Mouse (Mus musculus) heart, embryonic 15.5 days (tissue): ENCODE measurements at regions not wholly inside any gene's neighbourhood (a gene's known extent, or its start where the extent isn't known, plus 50 kb on each side); places are given as distances from the start of the nearest gene placed in this dataset.

Experiments used
- ATAC-seq: fragments of 200-750 bp; cut with Nextera tagmentation; replicated peaks from 2 replicates; pipeline ENCODE4 v1.8.0; 2017; ENCODE audit warnings: low read depth, moderate TSS enrichment; ENCODE audit not compliant: insufficient number of reproducible peaks, insufficient read depth, low FRiP score
- H3K27ac ChIP-seq: fragments of 300-500 bp; sonication (generic); 2 replicates; pipeline ENCODE4 v1.5.1; 2015; ENCODE audit warnings: mild to moderate bottlenecking, inconsistent platforms
- H3K27me3 ChIP-seq: fragments of 300-500 bp; sonication (generic); 2 replicates; pipeline ENCODE4 v1.6.1; 2015; ENCODE audit warnings: inconsistent platforms
- H3K36me3 ChIP-seq: fragments of 300-500 bp; sonication (generic); 2 replicates; pipeline ENCODE4 v1.6.1; 2015; ENCODE audit warnings: mild to moderate bottlenecking, inconsistent platforms
- H3K4me1 ChIP-seq: fragments of 300-500 bp; sonication (generic); replicated peaks from 2 replicates; pipeline ENCODE4 v1.6.1; 2015; ENCODE audit warnings: inconsistent platforms
- H3K4me2 ChIP-seq: fragments of 300-500 bp; sonication (generic); 2 replicates; pipeline ENCODE4 v1.6.1; 2015; ENCODE audit warnings: inconsistent platforms, mild to moderate bottlenecking, moderate library complexity
- H3K4me3 ChIP-seq: fragments of 300-500 bp; sonication (generic); 2 replicates; pipeline ENCODE4 v1.5.1; 2015; ENCODE audit warnings: mild to moderate bottlenecking, inconsistent platforms
- H3K9ac ChIP-seq: fragments of 300-500 bp; sonication (generic); 2 replicates; pipeline ENCODE4 v1.6.1; 2015; ENCODE audit warnings: mild to moderate bottlenecking, inconsistent platforms
- H3K9me3 ChIP-seq: fragments of 300-500 bp; sonication (generic); replicated peaks from 2 replicates; pipeline ENCODE4 v1.6.1; 2016; ENCODE audit warnings: inconsistent platforms
- WGBS: fragments of 180-500 bp; shearing (Covaris S2); methylation state at CpG from one replicate; pipeline ENCODE4 v1.1.7; 2015; ENCODE audit warnings: mixed read lengths; 5-methylcytosine and 5-hydroxymethylcytosine counted together

- Histone ChIP-seq H3K9ac (no peak overlapping the region), H3K27me3 (no peaks in the 10 kb centered on the region), H3K27ac (no peak overlapping the region), H3K4me3 (no peak overlapping the region), H3K4me1 (no peaks in the 10 kb centered on the region), H3K9me3 (no peaks in the 10 kb centered on the region), H3K36me3 (no peaks in the 10 kb centered on the region), H3K4me2 (no peak overlapping the region)
- WGBS: 44% methylated on average over 1 of the region's 1 CpGs
- no peak for ATAC-seq
Measured at GRCm38 (mm10) chr2:92779101-92779500, 135.8 kb upstream of the Syt13 start.

- Histone ChIP-seq H3K9me3 (no peaks in the 10 kb centered on the region), H3K4me1 (no peaks in the 10 kb centered on the region), H3K9ac (no peak overlapping the region), H3K36me3 (no peaks in the 10 kb centered on the region), H3K27ac (no peak overlapping the region), H3K4me3 (no peak overlapping the region), H3K4me2 (no peak overlapping the region), H3K27me3 (no peaks in the 10 kb centered on the region)
- WGBS: 68% methylated on average over 1 of the region's 1 CpGs
- ATAC-seq: no peak
Measured at GRCm38 (mm10) chr2:92780021-92780420, 134.9 kb upstream of the Syt13 start.

- Histone ChIP-seq H3K27me3 (no peaks in the 10 kb centered on the region), H3K9me3 (no peaks in the 10 kb centered on the region), H3K9ac (no peak overlapping the region), H3K36me3 (no peaks in the 10 kb centered on the region), H3K4me2 (no peak overlapping the region), H3K4me1 (no peaks in the 10 kb centered on the region), H3K4me3 (no peak overlapping the region), H3K27ac (no peak overlapping the region)
- no peak for ATAC-seq
- WGBS: 57% methylated on average over 5 of the region's 5 CpGs
Measured at GRCm38 (mm10) chr2:92781451-92781850, 133.4 kb upstream of the Syt13 start.

- ATAC-seq: no peak
- no peak overlapping the region for H3K9ac ChIP-seq
Measured at GRCm38 (mm10) chr2:92782621-92783020, 132.3 kb upstream of the Syt13 start.

GRCm38 (mm10) chr2:92784916-92785315 lies 130.0 kb upstream of the Syt13 start:
- Histone ChIP-seq H3K9me3 (no peaks in the 10 kb centered on the region), H3K36me3 (no peaks in the 10 kb centered on the region)
- WGBS: 31% methylated on average over 2 of the region's 2 CpGs

More at GRCm38 (mm10) chr2:92782621-92783020, 132.3 kb upstream of the Syt13 start:
- H3K27me3 ChIP-seq: no peaks in the 10 kb centered on the region
- no peak overlapping the region for H3K27ac ChIP-seq
- H3K4me2 ChIP-seq: no peak overlapping the region
- H3K4me1 ChIP-seq: no peaks in the 10 kb centered on the region
- no peaks in the 10 kb centered on the region for H3K9me3 ChIP-seq
- H3K4me3 ChIP-seq: no peak overlapping the region
- WGBS: 62% methylated on average over 4 of the region's 4 CpGs
- H3K36me3 ChIP-seq: no peaks in the 10 kb centered on the region

GRCm38 (mm10) chr2:92787925-92788410 lies 126.9 kb upstream of the Syt13 start:
- no peak overlapping the region for H3K4me2 ChIP-seq
- no peaks in the 10 kb centered on the region for H3K4me1 ChIP-seq
- H3K36me3 ChIP-seq: no peaks in the 10 kb centered on the region
- no peaks in the 10 kb centered on the region for H3K27me3 ChIP-seq
- no peak overlapping the region for H3K4me3 ChIP-seq
- WGBS: 48% methylated on average over 4 of the region's 4 CpGs
- H3K9ac ChIP-seq: no peak overlapping the region
- ATAC-seq: no peak
- H3K27ac ChIP-seq: no peak overlapping the region
- H3K9me3 ChIP-seq: no peaks in the 10 kb centered on the region

More at GRCm38 (mm10) chr2:92784916-92785315, 130.0 kb upstream of the Syt13 start:
- H3K27ac ChIP-seq: no peak overlapping the region
- no peak for ATAC-seq
- H3K9ac ChIP-seq: no peak overlapping the region
- H3K27me3 ChIP-seq: no peaks in the 10 kb centered on the region
- no peak overlapping the region for H3K4me2 ChIP-seq
- no peaks in the 10 kb centered on the region for H3K4me1 ChIP-seq
- no peak overlapping the region for H3K4me3 ChIP-seq

GRCm38 (mm10) chr2:92788875-92789274 lies 126.0 kb upstream of the Syt13 start:
- WGBS: 81% methylated on average over 5 of the region's 5 CpGs
- no peak for ATAC-seq

GRCm38 (mm10) chr2:92790374-92790773 lies 124.5 kb upstream of the Syt13 start:
- Histone ChIP-seq H3K4me3 (no peak overlapping the region), H3K27me3 (no peaks in the 10 kb centered on the region), H3K4me1 (no peaks in the 10 kb centered on the region), H3K36me3 (no peaks in the 10 kb centered on the region), H3K4me2 (no peak overlapping the region), H3K9ac (no peak overlapping the region), H3K9me3 (no peaks in the 10 kb centered on the region), H3K27ac (no peak overlapping the region)
- ATAC-seq: no peak
- WGBS: 82% methylated on average over 2 of the region's 2 CpGs

More at GRCm38 (mm10) chr2:92788875-92789274, 126.0 kb upstream of the Syt13 start:
- H3K27ac ChIP-seq: no peak overlapping the region
- H3K9me3 ChIP-seq: no peaks in the 10 kb centered on the region
- H3K4me1 ChIP-seq: no peaks in the 10 kb centered on the region
- no peak overlapping the region for H3K9ac ChIP-seq
- H3K4me3 ChIP-seq: no peak overlapping the region
- H3K27me3 ChIP-seq: no peaks in the 10 kb centered on the region
- H3K4me2 ChIP-seq: no peak overlapping the region
- no peaks in the 10 kb centered on the region for H3K36me3 ChIP-seq

GRCm38 (mm10) chr2:92799770-92800169 lies 115.1 kb upstream of the Syt13 start:
- no peak overlapping the region for H3K9ac ChIP-seq
- peaks cover 4% of the 10 kb centered on the region; the same call in 1 of the 2 replicates for H3K4me1 ChIP-seq
- H3K36me3 ChIP-seq: no peaks in the 10 kb centered on the region
- WGBS: 87% methylated on average over 4 of the region's 4 CpGs
- H3K27ac ChIP-seq: no peak overlapping the region
- no peak overlapping the region for H3K4me3 ChIP-seq
- no peak overlapping the region for H3K4me2 ChIP-seq
- H3K9me3 ChIP-seq: 0 out of 2 replicates have a peak, but pooled peaks cover 3% of the 10 kb centered on the region
- no peak for ATAC-seq
- 0 out of 2 replicates have a peak, but pooled peaks cover 7% of the 10 kb centered on the region for H3K27me3 ChIP-seq

GRCm38 (mm10) chr2:92800667-92801066 lies 114.2 kb upstream of the Syt13 start:
- Histone ChIP-seq H3K27ac (no peak overlapping the region), H3K36me3 (no peaks in the 10 kb centered on the region), H3K27me3 (0 out of 2 replicates have a peak, but pooled peaks cover 7% of the 10 kb centered on the region), H3K9me3 (0 out of 2 replicates have a peak, but pooled peaks cover 3% of the 10 kb centered on the region), H3K4me1 (peaks cover 4% of the 10 kb centered on the region; the same call in 1 of the 2 replicates), H3K4me3 (no peak overlapping the region), H3K4me2 (no peak overlapping the region), H3K9ac (no peak overlapping the region)
- no peak for ATAC-seq
- WGBS: 45% methylated on average over 5 of the region's 5 CpGs

- peaks cover 7% of the 10 kb centered on the region for H3K4me1 ChIP-seq
- H3K36me3 ChIP-seq: no peaks in the 10 kb centered on the region
- no peak for ATAC-seq
- no peak overlapping the region for H3K4me3 ChIP-seq
- WGBS: 73% methylated on average over 1 of the region's 1 CpGs
- peaks cover 25% of the 10 kb centered on the region for H3K27me3 ChIP-seq
- H3K27ac ChIP-seq: no peak overlapping the region
- H3K4me2 ChIP-seq: no peak overlapping the region
- no peak overlapping the region for H3K9ac ChIP-seq
- 0 out of 2 replicates have a peak, but pooled peaks cover 3% of the 10 kb centered on the region for H3K9me3 ChIP-seq
Measured at GRCm38 (mm10) chr2:92804916-92805315, 110.0 kb upstream of the Syt13 start.

GRCm38 (mm10) chr2:92805761-92806160 lies 109.1 kb upstream of the Syt13 start:
- ATAC-seq: no peak
- H3K9me3 ChIP-seq: 0 out of 2 replicates have a peak, but pooled peaks cover 3% of the 10 kb centered on the region
- peaks cover 7% of the 10 kb centered on the region for H3K4me1 ChIP-seq
- no peak overlapping the region for H3K9ac ChIP-seq
- 42% methylated on average over 4 of the region's 4 CpGs for WGBS
- H3K36me3 ChIP-seq: no peaks in the 10 kb centered on the region
- no peak overlapping the region for H3K27ac ChIP-seq
- H3K27me3 ChIP-seq: peaks cover 31% of the 10 kb centered on the region
- H3K4me2 ChIP-seq: no peak overlapping the region
- no peak overlapping the region for H3K4me3 ChIP-seq
